Mouse (Mus musculus) liver, embryonic 14.5 days (tissue): ENCODE measurements around the gene 6330409D20Rik.

Experiments
- CTCF ChIP-seq: IDR thresholded peaks from 2 replicates; pipeline ENCODE4 v1.5.1; 2016; ENCODE audit warnings: antibody characterized with exemption, low read depth, control low read depth
- EP300 ChIP-seq: IDR thresholded peaks from 2 replicates; pipeline ENCODE4 v1.6.1; 2016; ENCODE audit warnings: antibody characterized with exemption, low read depth

GRCm38 (mm10) chr2:32736306-32736829, 4.4 kb downstream of the 6330409D20Rik start:
- TF ChIP-seq CTCF (no peak), EP300 (no peak)
